8 mouse cellular contexts compared by ENCODE assay signal in the genomic region with DNA sequence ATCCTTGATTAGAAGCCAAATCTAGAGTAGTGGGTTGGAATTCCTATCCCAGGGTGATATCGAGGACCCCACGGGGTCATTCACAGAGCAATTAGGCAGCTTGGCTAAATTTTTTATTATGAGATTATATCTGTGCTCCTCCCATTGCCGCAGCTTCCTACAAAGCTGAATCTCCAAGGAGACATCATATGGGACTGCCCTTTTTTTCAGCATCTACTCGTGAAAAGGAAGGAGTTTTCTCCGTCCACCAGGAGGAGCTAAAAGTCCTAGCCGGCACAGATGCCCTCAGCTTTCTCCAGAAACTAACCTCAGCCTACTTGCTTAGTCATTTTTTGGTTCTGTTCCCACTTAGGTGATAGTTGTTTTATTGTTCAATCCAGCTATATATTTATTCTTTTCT. TPM values are rescaled to one million over a fixed set of nuclear protein-coding genes. Genes with fewer than 3 reads are reported as not detected.
DNase-seq lines count a peak whose midpoint lies in the region; ATAC-seq and TF ChIP-seq lines count a peak whose summit lies in the region.
"Had no signal": no experiment of that assay in that cellular context is flagged by ENCODE, and none has a peak within 500 bp of the region (broad histone marks: within the 10 kb centered on the region; RNA-seq: fewer than 3 reads in every experiment).

No protein-coding gene starts in this region.

- no peaks in the 10 kb centered on the region for H3K9me3 ChIP-seq in kidney, embryonic 14.5 days (ENCODE audit: control insufficient read depth, low read length)
- H3K9me3 ChIP-seq in MEL (replicated peaks; ENCODE audit: insufficient read depth, low read length) = no peaks in the 10 kb centered on the region
- H3K9me3 ChIP-seq in forebrain, embryonic 14.5 days (replicated peaks; ENCODE audit: control insufficient read depth, low read length) = no peaks in the 10 kb centered on the region
- H3K9me3 ChIP-seq: limb, embryonic 13.5 days had no signal

- no peaks in the 10 kb centered on the region for H3K4me1 ChIP-seq in kidney, embryonic 14.5 days (ENCODE audit: control insufficient read depth, insufficient read depth, low read length)
- H3K4me1 ChIP-seq in MEL (ENCODE audit: control insufficient read depth in 1 of 2, insufficient read depth in 2 of 2, low read length in 2 of 2) = no peaks in the 10 kb centered on the region
- H3K4me1 ChIP-seq in forebrain, embryonic 14.5 days (ENCODE audit: control insufficient read depth, insufficient read depth, low read length) = no peaks in the 10 kb centered on the region
- H3K4me1 ChIP-seq: limb, embryonic 13.5 days had no signal

- no peaks in the 10 kb centered on the region for H3K36me3 ChIP-seq in kidney, embryonic 14.5 days (ENCODE audit: control insufficient read depth, insufficient read depth, low read length)
- H3K36me3 ChIP-seq in MEL (ENCODE audit: control insufficient read depth in 1 of 2, insufficient read depth in 2 of 2, low read length in 2 of 2) = no peaks in the 10 kb centered on the region
- H3K36me3 ChIP-seq in forebrain, embryonic 14.5 days (ENCODE audit: control insufficient read depth, insufficient read depth, low read length) = no peaks in the 10 kb centered on the region
- H3K36me3 ChIP-seq: limb, embryonic 13.5 days had no signal

- ATAC-seq in kidney, embryonic 14.5 days (ENCODE audit: low FRiP score, low TSS enrichment) = no peak
- ATAC-seq in common myeloid progenitor, adult 5-6 weeks (replicated peaks; ENCODE audit: low read depth, poor library complexity, severe bottlenecking) = peak; percentile 83
- ATAC-seq in forebrain, embryonic 14.5 days = no peak

- H3K27me3 ChIP-seq in kidney, embryonic 14.5 days (ENCODE audit: control insufficient read depth, insufficient read depth, low read length) = no peaks in the 10 kb centered on the region
- H3K27me3 ChIP-seq in MEL (ENCODE audit: control insufficient read depth in 1 of 2, insufficient read depth in 2 of 2, low read length in 2 of 2) = peaks cover 2 to 3% of the 10 kb centered on the region in 2 experiments; a peak in 2 of 4 replicates
- H3K27me3 ChIP-seq in forebrain, embryonic 14.5 days (replicated peaks; ENCODE audit: control insufficient read depth, insufficient read depth, low read length) = no peaks in the 10 kb centered on the region
- H3K27me3 ChIP-seq: limb, embryonic 13.5 days had no signal

- no peak for TF ChIP-seq EP300 in MEL (IDR thresholded peaks at IDR 0.05; ENCODE audit: low read depth in 1 of 2, low read length in 2 of 2)

- no peak overlapping the region for H3K4me3 ChIP-seq in kidney, embryonic 14.5 days (ENCODE audit: low read length)
- no peak overlapping the region for H3K4me3 ChIP-seq in MEL (ENCODE audit: control insufficient read depth in 1 of 2, insufficient read depth in 1 of 2, low read depth in 2 of 2, low read length in 2 of 2)
- no peak overlapping the region for H3K4me3 ChIP-seq in forebrain, embryonic 14.5 days (ENCODE audit: low read depth, low read length)
- H3K4me3 ChIP-seq: limb, embryonic 13.5 days had no signal

- peak; percentile 18 for DNase-seq in kidney, adult 18-20 months
- peak; percentile 52 for DNase-seq in MEL (ENCODE audit: low read depth, low spot score)
- peak; percentile 61 for DNase-seq in lung, postnatal 10 days
- no peak for DNase-seq in forebrain, embryonic 14.5 days (ENCODE audit: low spot score)
- DNase-seq in layer of hippocampus, postnatal 36 days = no peak

- no peak for TF ChIP-seq POLR2A in MEL (IDR thresholded peaks at IDR 0.05; ENCODE audit: control insufficient read depth in 1 of 2, insufficient read depth in 1 of 2, low read depth in 1 of 2, low read length in 2 of 2, poor library complexity in 1 of 2)

- H3K79me2 ChIP-seq in MEL (ENCODE audit: control insufficient read depth, insufficient read depth, low read length, poor library complexity) = no peaks in the 10 kb centered on the region

- TF ChIP-seq RAD21 in MEL (IDR thresholded peaks at IDR 0.05; ENCODE audit: low read depth, low read length) = peak; percentile 44

- no peak overlapping the region for H3K4me2 ChIP-seq in kidney, embryonic 14.5 days (replicated peaks; ENCODE audit: low read depth, low read length)
- H3K4me2 ChIP-seq in forebrain, embryonic 14.5 days (ENCODE audit: low read length) = no peak overlapping the region
- H3K4me2 ChIP-seq: limb, embryonic 13.5 days had no signal

- 32% methylated on average over 6 of the region's 6 CpGs for WGBS in kidney, embryonic 14.5 days
- WGBS in forebrain, embryonic 14.5 days = 36% methylated on average over 6 of the region's 6 CpGs

- no peak overlapping the region for H3K9ac ChIP-seq in kidney, embryonic 14.5 days (ENCODE audit: low read depth, low read length)
- no peak overlapping the region for H3K9ac ChIP-seq in MEL (ENCODE audit: control insufficient read depth, low read depth, low read length, poor library complexity, severe bottlenecking)
- no peak overlapping the region for H3K9ac ChIP-seq in forebrain, embryonic 14.5 days (ENCODE audit: low read length)
- H3K9ac ChIP-seq: limb, embryonic 13.5 days had no signal

- H3K27ac ChIP-seq in kidney, embryonic 14.5 days (ENCODE audit: low read depth, low read length) = no peak overlapping the region
- H3K27ac ChIP-seq in MEL (ENCODE audit: control insufficient read depth, low read depth, low read length) = no peak overlapping the region
- no peak overlapping the region for H3K27ac ChIP-seq in forebrain, embryonic 14.5 days (ENCODE audit: low read depth, low read length)
- H3K27ac ChIP-seq: limb, embryonic 13.5 days had no signal

- peak; percentile 10 to 54 (median 33); a peak in 3 of 6 replicates for TF ChIP-seq CTCF in MEL (IDR thresholded peaks at IDR 0.05 in 2 of 3, conservative IDR thresholded peaks at IDR 0.05 in 1 of 3; ENCODE audit: control insufficient read depth in 1 of 3, insufficient read depth in 1 of 3, low read depth in 2 of 3, low read length in 3 of 3, poor library complexity in 1 of 3, severe bottlenecking in 1 of 3)

TF ChIP-seq in MEL, 35 proteins besides CTCF, POLR2A, EP300 and RAD21:
- TF ChIP-seq NELFE (IDR thresholded peaks at IDR 0.05; ENCODE audit: low read depth, low read length) (no peak), SMC3 (IDR thresholded peaks at IDR 0.05; ENCODE audit: low read depth, low read length) (peak; percentile 54), SIN3A (IDR thresholded peaks at IDR 0.05; ENCODE audit: low read length) (no peak), ZNF384 (IDR thresholded peaks at IDR 0.05; ENCODE audit: low read depth, low read length) (no peak), JUND (IDR thresholded peaks at IDR 0.05; ENCODE audit: low read depth, low read length) (no peak), RCOR1 (IDR thresholded peaks at IDR 0.05; ENCODE audit: low read depth, low read length) (no peak), ZC3H11A (IDR thresholded peaks at IDR 0.05; ENCODE audit: low read depth, low read length) (peak; percentile 28; the same call in 1 of the 2 replicates), NRF1 (IDR thresholded peaks at IDR 0.05; ENCODE audit: insufficient read depth, low read depth, low read length, poor library complexity, severe bottlenecking) (no peak)

RNA-seq across cellular contexts. Expression of gene Otud4, which starts 56.1 kb away (rescaled TPM):
- 17.6 and 30.9 TPM in 2 replicates for polyA plus RNA-seq in kidney, embryonic 14.5 days (2014; fragmentation: Nextera tagmentation; extraction: Ambion mirVana)
- total RNA-seq in MEL (2012; rRNA removed) = 42.8 and 45.3 TPM in 2 replicates
- 10 to 100 TPM; 51.7 to 53.4 TPM for polyA plus RNA-seq in MEL (2012; ENCODE audit: insufficient read depth in 1 of 2, insufficient read length in 2 of 2, low read depth in 1 of 2, low replicate concordance in 2 of 2, missing spikeins in 1 of 2)
- total RNA-seq in common myeloid progenitor, adult 5-6 weeks (2017) = 77.6 and 81.6 TPM in 2 replicates
- polyA plus RNA-seq in forebrain, embryonic 14.5 days (2014; fragmentation: Nextera tagmentation; extraction: Ambion mirVana) = 16.2 and 16.8 TPM in 2 replicates
- total RNA-seq in layer of hippocampus, postnatal 36 days (2021) = 10 to 100 TPM; 37.4 to 41.9 TPM

Comparison
In these comparisons a context has a peak if more than half of its experiments do, and no peak if none do; other contexts are left out.
1. DNase-seq: peak in kidney, adult 18-20 months (single experiment), MEL (single experiment) and lung, postnatal 10 days (single experiment); none in forebrain, embryonic 14.5 days (single experiment) and layer of hippocampus, postnatal 36 days (0 of 2).